Mouse (Mus musculus) forebrain, embryonic 14.5 days (tissue): ENCODE measurements around the gene Ptgfrn. TPM values are rescaled to one million over a fixed set of nuclear protein-coding genes. Genes with fewer than 3 reads are reported as not detected.

Experiments used
- ATAC-seq: fragments of 200-750 bp; cut with Nextera tagmentation; 2 replicates; pipeline ENCODE4 v1.8.0; 2017; ENCODE audit warnings: mild to moderate bottlenecking, moderate library complexity
- DNase-seq: peaks from one replicate; pipeline ENCODE4 v3.0.0-alpha.2; 2015; ENCODE audit warnings: low spot score
- H3K27ac ChIP-seq: fragments of 300-500 bp; sonication (generic); 2 replicates; pipeline ENCODE4 v1.5.1; 2014; ENCODE audit warnings: low read depth, mild to moderate bottlenecking, control low read depth, low read length, moderate library complexity
- H3K27me3 ChIP-seq: fragments of 300-500 bp; sonication (generic); replicated peaks from 2 replicates; pipeline ENCODE4 v1.6.1; 2014; ENCODE audit warnings: low read length, control low read depth, mixed read lengths; ENCODE audit not compliant: control insufficient read depth, insufficient read depth
- H3K36me3 ChIP-seq: fragments of 300-500 bp; sonication (generic); 2 replicates; pipeline ENCODE4 v1.6.1; 2014; ENCODE audit warnings: low read length, control low read depth; ENCODE audit not compliant: control insufficient read depth, insufficient read depth
- H3K4me1 ChIP-seq: fragments of 300-500 bp; sonication (generic); 2 replicates; pipeline ENCODE4 v1.6.1; 2014; ENCODE audit warnings: antibody characterized with exemption, low read length, control low read depth; ENCODE audit not compliant: control insufficient read depth, insufficient read depth
- H3K4me2 ChIP-seq: fragments of 300-500 bp; sonication (generic); 2 replicates; pipeline ENCODE4 v1.6.1; 2014; ENCODE audit warnings: mild to moderate bottlenecking, control low read depth, low read length
- H3K4me3 ChIP-seq: fragments of 300-500 bp; sonication (generic); 2 replicates; pipeline ENCODE4 v1.5.1; 2014; ENCODE audit warnings: low read depth, low read length, control low read depth
- H3K9ac ChIP-seq: fragments of 300-500 bp; sonication (generic); 2 replicates; pipeline ENCODE4 v1.6.1; 2014; ENCODE audit warnings: mild to moderate bottlenecking, low read length, control low read depth, moderate library complexity
- H3K9me3 ChIP-seq: fragments of 300-500 bp; sonication (generic); replicated peaks from 2 replicates; pipeline ENCODE4 v1.6.1; 2016; ENCODE audit warnings: low read length, control low read depth, mixed read lengths; ENCODE audit not compliant: control insufficient read depth
- WGBS: fragments of 180-500 bp; shearing (Covaris S2); extraction: QIAGEN DNeasy Blood & Tissue Kit; methylation state at CpG from one replicate; pipeline ENCODE4 v1.1.7; 2014; 5-methylcytosine and 5-hydroxymethylcytosine counted together
- polyA plus RNA-seq: library from polyadenylated mRNA; unstranded; fragments of >200 nt; fragmentation: Nextera tagmentation; extraction: Ambion mirVana; gene quantifications from 2 replicates; pipeline ENCODE4 v1.2.1, GENCODE M21; 2014

Gene Ptgfrn
- polyA plus RNA-seq, 1 experiment from 2014 or later: 4.5 TPM

- peak; percentile 77 for ATAC-seq
Measured at GRCm38 (mm10) chr3:101047586-101048275, 62.3 kb downstream of the Ptgfrn start.

GRCm38 (mm10) chr3:101045431-101045830, 64.6 kb downstream of the Ptgfrn start:
- Histone ChIP-seq H3K4me1 (peaks cover 10% of the 10 kb centered on the region), H3K27me3 (no peaks in the 10 kb centered on the region), H3K9ac (no peak overlapping the region), H3K27ac (no peak overlapping the region), H3K36me3 (peaks cover 26% of the 10 kb centered on the region), H3K4me3 (no peak overlapping the region), H3K4me2 (no peak overlapping the region), H3K9me3 (no peaks in the 10 kb centered on the region)
- WGBS: 94% methylated on average over 15 of the region's 15 CpGs
- DNase-seq: no peak
- no peak for ATAC-seq

More at GRCm38 (mm10) chr3:101047586-101048275, 62.3 kb downstream of the Ptgfrn start:
- Histone ChIP-seq H3K27me3 (no peaks in the 10 kb centered on the region), H3K4me3 (no peak overlapping the region), H3K9ac (no peak overlapping the region), H3K4me1 (peaks cover 10% of the 10 kb centered on the region), H3K4me2 (no peak overlapping the region), H3K27ac (no peak overlapping the region), H3K36me3 (peaks cover 23% of the 10 kb centered on the region), H3K9me3 (no peaks in the 10 kb centered on the region)
- WGBS: 58% methylated on average over 15 of the region's 15 CpGs
- DNase-seq: peak; percentile 69

- 87% methylated on average over 6 of the region's 6 CpGs for WGBS
- Histone ChIP-seq H3K9me3 (no peaks in the 10 kb centered on the region), H3K9ac (no peak overlapping the region), H3K36me3 (peaks cover 26% of the 10 kb centered on the region), H3K27ac (no peak overlapping the region), H3K4me3 (no peak overlapping the region), H3K27me3 (no peaks in the 10 kb centered on the region), H3K4me1 (peaks cover 10% of the 10 kb centered on the region), H3K4me2 (no peak overlapping the region)
- no peak for DNase-seq
- no peak for ATAC-seq
Measured at GRCm38 (mm10) chr3:101044686-101045085, 65.4 kb downstream of the Ptgfrn start.

- 52% methylated on average over 7 of the region's 7 CpGs for WGBS
- Histone ChIP-seq H3K36me3 (peaks cover 24% of the 10 kb centered on the region), H3K27ac (no peak overlapping the region)
Measured at GRCm38 (mm10) chr3:101041997-101042396, 68.1 kb downstream of the Ptgfrn start.

GRCm38 (mm10) chr3:101037984-101038545, 72.0 kb downstream of the Ptgfrn start:
- no peaks in the 10 kb centered on the region for H3K9me3 ChIP-seq
- H3K9ac ChIP-seq: no peak overlapping the region
- H3K4me2 ChIP-seq: no peak overlapping the region
- no peaks in the 10 kb centered on the region for H3K27me3 ChIP-seq
- DNase-seq (no peak), ATAC-seq (no peak)
- H3K27ac ChIP-seq: no peak overlapping the region
- H3K36me3 ChIP-seq: 0 out of 2 replicates have a peak, but pooled peaks cover 6% of the 10 kb centered on the region
- no peak overlapping the region for H3K4me3 ChIP-seq
- 73% methylated on average over 5 of the region's 5 CpGs for WGBS
- no peaks in the 10 kb centered on the region for H3K4me1 ChIP-seq

More at GRCm38 (mm10) chr3:101041997-101042396, 68.1 kb downstream of the Ptgfrn start:
- DNase-seq (peak; percentile 30), ATAC-seq (peak; percentile 16; the same call in 1 of the 2 replicates)
- H3K9me3 ChIP-seq: no peaks in the 10 kb centered on the region
- H3K4me3 ChIP-seq: no peak overlapping the region
- H3K4me1 ChIP-seq: no peaks in the 10 kb centered on the region
- H3K4me2 ChIP-seq: no peak overlapping the region
- no peaks in the 10 kb centered on the region for H3K27me3 ChIP-seq
- H3K9ac ChIP-seq: no peak overlapping the region

GRCm38 (mm10) chr3:101036001-101036400, 74.1 kb downstream of the Ptgfrn start:
- Histone ChIP-seq H3K4me2 (no peak overlapping the region), H3K27me3 (no peaks in the 10 kb centered on the region), H3K9ac (no peak overlapping the region), H3K36me3 (no peaks in the 10 kb centered on the region), H3K9me3 (no peaks in the 10 kb centered on the region), H3K4me3 (no peak overlapping the region), H3K27ac (no peak overlapping the region), H3K4me1 (no peaks in the 10 kb centered on the region)
- no peak for DNase-seq
- 94% methylated on average over 2 of the region's 2 CpGs for WGBS
- no peak for ATAC-seq

- no peak overlapping the region for H3K4me3 ChIP-seq
- ATAC-seq: no peak
- no peaks in the 10 kb centered on the region for H3K27me3 ChIP-seq
- DNase-seq: no peak
- H3K4me1 ChIP-seq: no peaks in the 10 kb centered on the region
- H3K27ac ChIP-seq: no peak overlapping the region
- H3K9me3 ChIP-seq: no peaks in the 10 kb centered on the region
- H3K9ac ChIP-seq: no peak overlapping the region
- WGBS: 88% methylated on average over 9 of the region's 9 CpGs
- H3K36me3 ChIP-seq: no peaks in the 10 kb centered on the region
- H3K4me2 ChIP-seq: no peak overlapping the region
Measured at GRCm38 (mm10) chr3:101034509-101034908, 75.6 kb downstream of the Ptgfrn start.

GRCm38 (mm10) chr3:101033644-101034043, 76.4 kb downstream of the Ptgfrn start:
- H3K4me3 ChIP-seq: no peak overlapping the region
- no peaks in the 10 kb centered on the region for H3K27me3 ChIP-seq
- 76% methylated on average over 4 of the region's 4 CpGs for WGBS
- no peak overlapping the region for H3K27ac ChIP-seq
- no peaks in the 10 kb centered on the region for H3K36me3 ChIP-seq
- no peaks in the 10 kb centered on the region for H3K4me1 ChIP-seq
- H3K9me3 ChIP-seq: no peaks in the 10 kb centered on the region
- ATAC-seq (no peak), DNase-seq (no peak)
- no peak overlapping the region for H3K9ac ChIP-seq
- H3K4me2 ChIP-seq: no peak overlapping the region

- DNase-seq (no peak), ATAC-seq (no peak)
- Histone ChIP-seq H3K4me3 (no peak overlapping the region), H3K9me3 (no peaks in the 10 kb centered on the region), H3K27ac (no peak overlapping the region), H3K9ac (no peak overlapping the region), H3K4me1 (no peaks in the 10 kb centered on the region), H3K27me3 (no peaks in the 10 kb centered on the region), H3K4me2 (no peak overlapping the region), H3K36me3 (no peaks in the 10 kb centered on the region)
- 73% methylated on average over 7 of the region's 7 CpGs for WGBS
Measured at GRCm38 (mm10) chr3:101031456-101032142, 78.5 kb downstream of the Ptgfrn start.
